Mouse (Mus musculus): Measurements from ENCODE around the gene Ager.

Gene Ager

GRCm38 (mm10) chr17:34597566-34598095 lies at the start of gene Ager:
Gene Ager (plus strand): TSS chr17:34597862.
- DNase-seq (ENCODE audit: low read depth in 2 of 2, low spot score in 2 of 2) = no peak

- DNase-seq (ENCODE audit: low read depth in 2 of 2, low spot score in 2 of 2) = no peak
Observed at GRCm38 (mm10) chr17:34549156-34549555, 48.5 kb upstream of the Ager start.

- DNase-seq (ENCODE audit: low read depth in 2 of 2, low spot score in 2 of 2) = no peak
Observed at GRCm38 (mm10) chr17:34549843-34550242, 47.8 kb upstream of the Ager start.

- DNase-seq (ENCODE audit: low read depth in 2 of 2, low spot score in 2 of 2) = peak; percentile 72 to 75
Observed at GRCm38 (mm10) chr17:34555483-34555882, 42.2 kb upstream of the Ager start.

- no peak for DNase-seq (ENCODE audit: low read depth in 2 of 2, low spot score in 2 of 2)
Observed at GRCm38 (mm10) chr17:34556406-34556805, 41.3 kb upstream of the Ager start.

GRCm38 (mm10) chr17:34557411-34557810 lies 40.3 kb upstream of the Ager start:
- no peak for DNase-seq (ENCODE audit: low read depth in 2 of 2, low spot score in 2 of 2)

GRCm38 (mm10) chr17:34559116-34559515 lies 38.5 kb upstream of the Ager start:
- DNase-seq (ENCODE audit: low read depth in 2 of 2, low spot score in 2 of 2) = no peak

- no peak for DNase-seq (ENCODE audit: low read depth in 2 of 2, low spot score in 2 of 2)
Observed at GRCm38 (mm10) chr17:34559895-34560294, 37.8 kb upstream of the Ager start.

- DNase-seq (ENCODE audit: low read depth in 2 of 2, low spot score in 2 of 2) = no peak
Observed at GRCm38 (mm10) chr17:34560438-34560837, 37.2 kb upstream of the Ager start.

GRCm38 (mm10) chr17:34561200-34561599 lies 36.5 kb upstream of the Ager start:
- DNase-seq (ENCODE audit: low read depth in 2 of 2, low spot score in 2 of 2) = no peak

GRCm38 (mm10) chr17:34562595-34562994 lies 35.1 kb upstream of the Ager start:
- DNase-seq (ENCODE audit: low read depth in 2 of 2, low spot score in 2 of 2) = no peak

- DNase-seq (ENCODE audit: low read depth in 2 of 2, low spot score in 2 of 2) = no peak
Observed at GRCm38 (mm10) chr17:34563354-34563753, 34.3 kb upstream of the Ager start.

- no peak for DNase-seq (ENCODE audit: low read depth in 2 of 2, low spot score in 2 of 2)
Observed at GRCm38 (mm10) chr17:34564003-34564421, 33.6 kb upstream of the Ager start, which contains the start of gene Notch4. Gene Notch4 (plus strand): TSS chr17:34564268.

- no peak for DNase-seq (ENCODE audit: low read depth in 2 of 2, low spot score in 2 of 2)
Observed at GRCm38 (mm10) chr17:34564796-34565195, 32.9 kb upstream of the Ager start.

GRCm38 (mm10) chr17:34567311-34567710 lies 30.4 kb upstream of the Ager start:
- no peak for DNase-seq (ENCODE audit: low read depth in 2 of 2, low spot score in 2 of 2)

GRCm38 (mm10) chr17:34568421-34568820 lies 29.2 kb upstream of the Ager start:
- no peak for DNase-seq (ENCODE audit: low read depth in 2 of 2, low spot score in 2 of 2)

- DNase-seq (ENCODE audit: low read depth in 2 of 2, low spot score in 2 of 2) = no peak
Observed at GRCm38 (mm10) chr17:34569919-34570318, 27.7 kb upstream of the Ager start.

GRCm38 (mm10) chr17:34571875-34572274 lies 25.8 kb upstream of the Ager start:
- no peak for DNase-seq (ENCODE audit: low read depth in 2 of 2, low spot score in 2 of 2)

- no peak for DNase-seq (ENCODE audit: low read depth in 2 of 2, low spot score in 2 of 2)
Observed at GRCm38 (mm10) chr17:34572361-34572760, 25.3 kb upstream of the Ager start.

- no peak for DNase-seq (ENCODE audit: low read depth in 2 of 2, low spot score in 2 of 2)
Observed at GRCm38 (mm10) chr17:34576577-34576976, 21.1 kb upstream of the Ager start.

GRCm38 (mm10) chr17:34578070-34578469 lies 19.6 kb upstream of the Ager start:
- DNase-seq (ENCODE audit: low read depth in 2 of 2, low spot score in 2 of 2) = no peak

GRCm38 (mm10) chr17:34582528-34582927 lies 15.1 kb upstream of the Ager start:
- DNase-seq (ENCODE audit: low read depth in 2 of 2, low spot score in 2 of 2) = no peak

GRCm38 (mm10) chr17:34583397-34583796 lies 14.3 kb upstream of the Ager start:
- DNase-seq (ENCODE audit: low read depth in 2 of 2, low spot score in 2 of 2) = no peak

GRCm38 (mm10) chr17:34583819-34584218 lies 13.8 kb upstream of the Ager start:
- no peak for DNase-seq (ENCODE audit: low read depth in 2 of 2, low spot score in 2 of 2)
